Mouse (Mus musculus): Measurements from ENCODE around the gene 1700001J03Rik. TPM values are rescaled to one million over a fixed set of nuclear protein-coding genes. Genes with fewer than 3 reads are reported as not detected.
A peak's percentile ranks its signal among the peaks of the same experiment; 100 is the strongest.

The 1700001J03Rik gene
- polyA plus RNA-seq, 1 experiment = 1.7 TPM

DNA sequence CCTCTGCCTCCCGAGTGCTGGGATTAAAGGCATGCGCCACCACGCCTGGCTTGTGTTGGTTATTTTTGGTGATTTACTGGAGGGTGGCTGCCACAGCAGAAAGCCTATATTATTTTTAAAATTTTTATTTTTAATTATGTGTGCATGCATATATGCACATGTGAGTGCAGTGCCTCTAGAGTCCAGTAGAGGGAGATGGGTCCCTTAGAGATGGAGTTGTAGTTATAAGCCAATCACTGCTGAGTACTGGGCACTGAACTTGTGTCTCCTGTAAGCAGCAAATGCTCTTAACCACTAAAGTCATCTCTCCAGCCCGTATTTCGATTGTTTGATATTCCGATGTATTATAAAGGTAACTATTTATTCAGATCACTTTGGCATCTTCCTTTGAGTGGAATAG, 15.5 kb upstream of the 1700001J03Rik start:
- Histone ChIP-seq H3K4me1 (ENCODE audit: control insufficient read depth, insufficient read depth, low read length) (peaks cover 25% of the 10 kb centered on the region), H3K27ac (ENCODE audit: insufficient read depth, low read depth, low read length) (no peak overlapping the region), H3K4me3 (ENCODE audit: insufficient read depth, low read depth, low read length) (no peak overlapping the region), H3K36me3 (ENCODE audit: control insufficient read depth, insufficient read depth, low read length) (peaks cover 5% of the 10 kb centered on the region), H3K27me3 (replicated peaks; ENCODE audit: control insufficient read depth, insufficient read depth, low read length) (no peaks in the 10 kb centered on the region)
- no peak for DNase-seq
- TF ChIP-seq POLR2A (IDR thresholded peaks at IDR 0.05; ENCODE audit: low read depth, low read length) = no peak
- WGBS = 99% methylated on average over 6 of the region's 6 CpGs

DNA sequence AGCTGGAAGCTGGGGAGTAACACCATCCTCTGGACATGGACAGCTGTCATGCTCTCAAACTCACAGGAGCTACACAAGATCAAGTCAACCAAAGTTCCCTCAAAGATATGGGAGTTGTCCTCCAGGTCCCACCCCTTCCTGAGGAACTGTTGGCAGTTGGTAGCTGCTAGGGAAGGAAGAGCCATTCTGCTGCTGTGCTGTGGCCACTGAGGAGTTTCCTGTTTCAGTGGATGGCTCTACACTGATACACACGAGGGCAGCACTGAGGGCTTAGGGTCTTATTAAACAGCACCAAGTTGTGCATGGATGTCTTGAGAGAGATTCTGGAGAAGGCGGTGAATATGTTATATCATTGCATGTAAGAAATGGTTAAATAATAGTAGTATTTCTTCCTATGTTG, 14.4 kb upstream of the 1700001J03Rik start:
- WGBS = 60% methylated on average over 2 of the region's 2 CpGs

DNA sequence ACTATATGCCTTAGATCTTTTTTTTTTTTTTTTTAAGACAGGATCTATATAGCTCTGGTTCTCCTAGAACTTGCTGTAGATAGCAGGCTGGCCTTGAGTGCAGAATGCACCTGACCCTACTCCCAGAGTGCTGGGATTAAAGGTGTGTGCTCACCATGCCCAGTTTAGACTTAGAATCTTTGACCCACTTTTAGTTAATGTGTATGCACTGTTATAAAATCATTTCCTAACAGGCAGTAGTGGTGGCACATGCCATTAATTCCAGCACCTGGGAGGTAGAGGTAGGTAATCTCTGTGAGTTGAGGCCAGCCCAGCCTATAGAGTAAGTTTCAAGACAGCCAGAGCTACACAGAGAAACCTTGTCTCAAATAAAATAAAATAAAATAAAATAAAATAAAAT, 14.0 kb upstream of the 1700001J03Rik start:
- Histone ChIP-seq H3K27me3 (replicated peaks; ENCODE audit: control insufficient read depth, insufficient read depth, low read length) (no peaks in the 10 kb centered on the region), H3K36me3 (ENCODE audit: control insufficient read depth, insufficient read depth, low read length) (peaks cover 5% of the 10 kb centered on the region), H3K27ac (ENCODE audit: insufficient read depth, low read depth, low read length) (no peak overlapping the region), H3K4me3 (ENCODE audit: insufficient read depth, low read depth, low read length) (no peak overlapping the region), H3K4me1 (ENCODE audit: control insufficient read depth, insufficient read depth, low read length) (peaks cover 15% of the 10 kb centered on the region)
- TF ChIP-seq CTCF (conservative IDR thresholded peaks at IDR 0.05; ENCODE audit: insufficient read depth, insufficient read length, low read depth, low read length) = no peak
- no peak for TF ChIP-seq POLR2A (IDR thresholded peaks at IDR 0.05; ENCODE audit: low read depth, low read length)
- DNase-seq = peak; percentile 85

More for the DNA sequence above, 14.4 kb upstream of the 1700001J03Rik start:
- peak; percentile 19 for DNase-seq
- Histone ChIP-seq H3K36me3 (ENCODE audit: control insufficient read depth, insufficient read depth, low read length) (peaks cover 5% of the 10 kb centered on the region), H3K27ac (ENCODE audit: insufficient read depth, low read depth, low read length) (peak overlapping the region; percentile 99), H3K4me1 (ENCODE audit: control insufficient read depth, insufficient read depth, low read length) (peaks cover 20% of the 10 kb centered on the region), H3K27me3 (replicated peaks; ENCODE audit: control insufficient read depth, insufficient read depth, low read length) (no peaks in the 10 kb centered on the region), H3K4me3 (ENCODE audit: insufficient read depth, low read depth, low read length) (no peak overlapping the region)
- TF ChIP-seq POLR2A (IDR thresholded peaks at IDR 0.05; ENCODE audit: low read depth, low read length) = no peak
- TF ChIP-seq CTCF (conservative IDR thresholded peaks at IDR 0.05; ENCODE audit: insufficient read depth, insufficient read length, low read depth, low read length) = no peak

DNA sequence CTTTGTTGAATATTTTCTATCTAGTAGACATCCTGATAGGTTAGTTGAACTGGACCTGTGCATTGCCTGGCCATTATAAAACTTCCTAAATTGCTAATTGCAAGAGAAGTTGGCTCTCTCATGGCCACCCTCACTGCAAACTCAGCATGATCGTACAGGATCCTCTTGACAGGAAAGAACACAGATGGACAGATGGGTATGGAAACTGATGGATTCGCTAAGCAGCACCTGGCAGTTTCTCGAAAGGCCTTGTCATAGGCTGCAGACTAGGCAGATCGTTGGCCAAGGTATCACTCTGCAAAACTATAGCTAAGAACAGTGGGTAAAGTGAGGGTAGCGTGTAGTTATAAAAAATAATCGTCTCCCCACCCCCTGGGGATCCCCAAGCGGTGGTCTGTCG, 8.3 kb upstream of the 1700001J03Rik start:
- Histone ChIP-seq H3K27ac (ENCODE audit: insufficient read depth, low read depth, low read length) (no peak overlapping the region), H3K36me3 (ENCODE audit: control insufficient read depth, insufficient read depth, low read length) (peaks cover 2% of the 10 kb centered on the region; the same call in 1 of the 2 replicates), H3K4me3 (ENCODE audit: insufficient read depth, low read depth, low read length) (no peak overlapping the region), H3K4me1 (ENCODE audit: control insufficient read depth, insufficient read depth, low read length) (peaks cover 15% of the 10 kb centered on the region), H3K27me3 (replicated peaks; ENCODE audit: control insufficient read depth, insufficient read depth, low read length) (no peaks in the 10 kb centered on the region)
- WGBS = 88% methylated on average over 8 of the region's 8 CpGs
- no peak for TF ChIP-seq POLR2A (IDR thresholded peaks at IDR 0.05; ENCODE audit: low read depth, low read length)
- DNase-seq = no peak

DNA sequence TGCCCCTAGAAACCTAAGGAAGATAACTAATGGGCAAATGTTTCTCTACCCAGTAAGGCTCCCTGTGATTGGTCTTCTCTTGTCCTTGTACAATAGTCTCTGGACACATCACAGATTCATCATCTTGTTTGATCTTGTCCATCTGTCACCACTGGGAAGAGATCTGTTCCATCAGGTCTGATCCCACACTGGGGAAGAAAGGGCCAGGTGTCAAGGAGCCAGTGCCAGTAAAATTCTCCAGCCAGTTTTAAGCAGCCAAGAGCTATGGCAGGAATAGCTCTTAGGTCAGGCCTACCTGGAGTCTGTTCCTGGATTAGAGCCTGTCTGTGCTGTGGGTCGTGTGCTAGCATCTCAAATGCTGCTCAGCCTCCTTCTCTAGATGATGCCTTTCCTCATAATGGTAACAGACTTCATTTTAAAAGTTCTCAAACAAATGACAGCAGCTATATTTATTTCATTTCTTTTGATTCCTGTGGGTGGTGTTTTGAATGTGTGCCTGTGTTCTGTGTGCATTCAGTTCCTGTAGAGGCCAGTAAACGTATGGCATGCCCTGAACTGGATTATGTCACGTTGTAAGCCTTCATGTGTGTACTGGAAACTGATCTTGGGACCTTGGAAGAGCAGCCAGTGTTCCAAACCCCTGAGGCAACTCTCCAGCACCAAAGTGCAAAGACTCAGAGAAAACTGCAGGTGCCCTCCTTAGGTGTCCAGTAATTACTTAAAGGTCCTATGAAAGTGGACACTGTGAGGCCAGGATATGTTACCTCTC, 5.6 kb upstream of the 1700001J03Rik start:
- TF ChIP-seq POLR2A (IDR thresholded peaks at IDR 0.05; ENCODE audit: low read depth, low read length) (no peak), CTCF (conservative IDR thresholded peaks at IDR 0.05; ENCODE audit: insufficient read depth, insufficient read length, low read depth, low read length) (no peak)
- WGBS = 49% methylated on average over 3 of the region's 3 CpGs
- Histone ChIP-seq H3K27ac (ENCODE audit: insufficient read depth, low read depth, low read length) (peak overlapping the region; percentile 94), H3K36me3 (ENCODE audit: control insufficient read depth, insufficient read depth, low read length) (no peaks in the 10 kb centered on the region), H3K27me3 (replicated peaks; ENCODE audit: control insufficient read depth, insufficient read depth, low read length) (no peaks in the 10 kb centered on the region), H3K4me3 (ENCODE audit: insufficient read depth, low read depth, low read length) (no peak overlapping the region), H3K4me1 (ENCODE audit: control insufficient read depth, insufficient read depth, low read length) (peaks cover 13% of the 10 kb centered on the region)
- DNase-seq = peak; percentile 32

DNA sequence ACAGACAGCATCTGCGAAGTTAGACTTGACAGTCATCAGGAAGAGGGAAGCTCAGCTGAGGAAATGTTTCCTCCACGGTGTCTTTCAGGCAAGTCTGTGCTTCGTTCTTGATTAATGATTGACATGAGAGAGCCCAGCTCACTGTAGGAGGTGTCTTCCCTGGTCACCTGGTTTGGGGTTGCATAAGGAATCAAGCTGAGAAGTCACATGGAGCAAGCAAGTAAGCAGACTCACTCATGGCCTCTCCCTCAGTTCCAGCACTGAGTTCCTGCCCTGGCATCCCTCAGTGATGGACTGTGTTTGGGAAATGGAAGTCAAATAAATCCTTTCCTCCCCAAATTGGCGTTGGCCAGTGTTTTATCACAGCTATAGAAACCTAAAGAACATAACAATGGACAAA, 5.0 kb upstream of the 1700001J03Rik start:
- 42% methylated on average over 4 of the region's 4 CpGs for WGBS
- H3K27ac ChIP-seq (ENCODE audit: insufficient read depth, low read depth, low read length) = peak overlapping the region; percentile 95
- peak; percentile 86 for DNase-seq
- TF ChIP-seq POLR2A (IDR thresholded peaks at IDR 0.05; ENCODE audit: low read depth, low read length) (no peak), CTCF (conservative IDR thresholded peaks at IDR 0.05; ENCODE audit: insufficient read depth, insufficient read length, low read depth, low read length) (no peak)
- H3K4me3 ChIP-seq (ENCODE audit: insufficient read depth, low read depth, low read length) = no peak overlapping the region
- no peaks in the 10 kb centered on the region for H3K36me3 ChIP-seq (ENCODE audit: control insufficient read depth, insufficient read depth, low read length)
- peaks cover 13% of the 10 kb centered on the region for H3K4me1 ChIP-seq (ENCODE audit: control insufficient read depth, insufficient read depth, low read length)
- no peaks in the 10 kb centered on the region for H3K27me3 ChIP-seq (replicated peaks; ENCODE audit: control insufficient read depth, insufficient read depth, low read length)

DNA sequence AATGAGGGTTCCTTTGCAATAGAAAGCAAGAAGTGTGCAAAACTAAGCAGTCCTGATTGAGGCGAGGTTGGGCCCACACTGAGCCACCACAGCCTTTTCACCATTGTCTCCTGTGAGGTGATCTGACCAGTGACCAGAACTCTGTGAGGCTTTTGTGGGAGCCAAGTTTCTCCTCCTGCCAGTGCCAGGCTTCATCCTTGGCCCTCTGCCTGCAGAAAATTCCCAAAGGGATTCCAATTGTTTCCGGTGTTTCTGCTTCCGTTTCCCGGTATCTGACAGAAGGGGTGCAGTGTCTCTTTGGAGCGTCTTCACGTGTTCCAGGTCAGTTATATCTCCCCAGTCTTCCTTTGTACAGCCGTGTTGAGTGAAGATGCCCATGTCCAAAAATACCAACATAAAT, 3.6 kb upstream of the 1700001J03Rik start:
- Histone ChIP-seq H3K27ac (ENCODE audit: insufficient read depth, low read depth, low read length) (peak overlapping the region; percentile 52; the same call in 1 of the 2 replicates), H3K4me1 (ENCODE audit: control insufficient read depth, insufficient read depth, low read length) (peaks cover 13% of the 10 kb centered on the region), H3K36me3 (ENCODE audit: control insufficient read depth, insufficient read depth, low read length) (no peaks in the 10 kb centered on the region), H3K27me3 (replicated peaks; ENCODE audit: control insufficient read depth, insufficient read depth, low read length) (no peaks in the 10 kb centered on the region), H3K4me3 (ENCODE audit: insufficient read depth, low read depth, low read length) (no peak overlapping the region)
- peak; percentile 66 for DNase-seq
- WGBS = 67% methylated on average over 7 of the region's 7 CpGs
- no peak for TF ChIP-seq CTCF (conservative IDR thresholded peaks at IDR 0.05; ENCODE audit: insufficient read depth, insufficient read length, low read depth, low read length)
- TF ChIP-seq POLR2A (IDR thresholded peaks at IDR 0.05; ENCODE audit: low read depth, low read length) = no peak
